Mouse (Mus musculus) CD8-positive naive resting alpha-beta T cell, adult 57 days (primary cell): ENCODE results near the gene Uprt. TPM values are rescaled to one million over a fixed set of nuclear protein-coding genes. Genes with fewer than 3 reads are reported as not detected.

Source experiments
- total RNA-seq: library from RNA; stranded (reverse); gene quantifications from one replicate; pipeline ENCODE4 v1.2.4, GENCODE M21; 2023

Gene Uprt
- total RNA-seq, result 12.2 TPM

DNA sequence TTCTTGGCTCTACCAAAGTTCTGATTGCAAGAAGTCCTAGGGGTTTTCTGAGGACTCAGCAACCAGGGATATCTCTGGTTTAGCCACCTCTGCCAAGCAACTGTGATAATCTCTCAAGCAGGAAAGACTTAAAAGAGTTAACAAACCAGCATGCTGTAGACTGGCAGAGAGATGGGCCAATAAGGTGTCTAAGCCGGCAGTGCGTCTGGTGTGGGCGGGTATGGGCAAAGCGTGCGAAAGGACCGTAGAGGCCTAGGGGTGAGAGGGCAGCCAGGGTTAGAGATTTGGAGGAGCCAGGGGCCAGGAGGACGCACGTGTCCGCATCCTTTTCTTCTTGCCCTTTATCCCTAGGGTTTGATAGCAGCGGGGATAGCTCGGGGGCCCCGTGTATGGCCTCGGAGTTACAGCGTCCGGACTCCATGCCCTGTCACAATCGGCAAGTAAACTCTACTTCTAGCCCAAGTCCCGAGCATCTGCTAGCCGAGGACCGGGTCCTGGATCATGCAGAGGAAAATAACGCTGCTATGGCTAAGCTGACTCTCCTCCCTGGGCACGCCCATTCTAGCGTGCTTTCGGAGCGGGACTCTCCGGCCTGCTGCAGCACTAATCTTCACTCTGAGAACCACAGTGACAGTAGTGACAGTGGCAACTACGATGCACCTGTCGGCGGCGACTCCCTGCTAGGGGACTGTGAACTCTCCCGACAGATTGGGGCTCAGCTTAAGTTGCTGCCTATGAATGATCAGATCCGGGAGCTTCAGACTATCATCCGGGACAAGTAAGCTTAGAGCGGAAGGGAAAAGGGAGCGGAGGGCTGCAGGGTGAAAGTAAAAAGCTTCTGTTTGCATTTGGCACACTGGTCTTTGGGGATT is at the start of gene Uprt:
TSS of gene Uprt (plus strand) at position 247 of the 872 bp plus-strand sequence.

Other genes with a start within 250 kb of the Uprt start
- 23.8 TPM for gene Abcb7, start 69.0 kb upstream of the Uprt start, total RNA-seq
- 11.6 TPM for gene Zdhhc15, start 188.2 kb downstream of the Uprt start, total RNA-seq